Mouse (Mus musculus): ENCODE data around the gene Upf1. TPM values are rescaled to one million over a fixed set of nuclear protein-coding genes. Genes with fewer than 3 reads are reported as not detected.
A peak's percentile ranks its signal among the peaks of the same experiment; 100 is the strongest.

The Upf1 gene
- polyA plus RNA-seq, 1 experiment from 2014 or later: 32.8 TPM

DNA sequence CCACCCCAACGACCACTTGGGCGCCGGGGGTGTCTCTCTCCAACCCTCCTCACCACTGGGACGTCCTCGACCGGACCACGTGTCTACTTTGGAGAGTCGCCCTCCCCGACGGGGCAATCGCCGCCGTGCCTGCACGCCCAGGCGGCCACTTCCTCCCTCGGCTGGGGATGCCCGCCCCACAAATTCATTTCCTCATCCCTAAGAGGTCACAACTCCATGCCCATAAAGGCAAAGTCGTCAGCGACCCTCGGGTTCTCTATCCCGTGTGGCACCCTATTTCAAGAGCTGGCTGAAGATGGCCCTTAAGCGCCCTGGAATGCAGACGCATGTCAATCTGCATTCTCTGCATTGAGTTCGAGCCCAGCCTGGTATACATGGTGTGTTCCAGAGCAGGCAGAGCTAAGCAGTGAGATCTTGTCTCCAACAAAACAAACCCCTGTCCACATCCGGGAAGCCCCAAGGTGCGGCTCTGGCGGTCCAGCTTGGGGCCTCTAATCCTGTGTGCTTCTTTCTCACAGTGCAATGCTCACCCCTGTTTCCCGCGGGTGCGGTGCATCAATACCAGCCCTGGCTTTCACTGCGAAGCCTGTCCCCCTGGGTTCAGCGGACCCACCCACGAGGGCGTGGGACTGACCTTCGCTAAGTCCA, 22.3 kb upstream of the Upf1 start:
- H3K4me3 ChIP-seq: peak overlapping the region; percentile 33
- 6% methylated on average over 35 of the region's 35 CpGs for WGBS
- peaks cover 17% of the 10 kb centered on the region for H3K4me1 ChIP-seq
- H3K9ac ChIP-seq (replicated peaks): no peak overlapping the region
- ATAC-seq (ENCODE audit: low FRiP score, low read depth): no peak
- no peaks in the 10 kb centered on the region for H3K9me3 ChIP-seq
- no peak overlapping the region for H3K4me2 ChIP-seq (replicated peaks)
- peaks cover 98% of the 10 kb centered on the region for H3K27me3 ChIP-seq
- H3K36me3 ChIP-seq: no peaks in the 10 kb centered on the region
- no peak overlapping the region for H3K27ac ChIP-seq (replicated peaks)

- no peaks in the 10 kb centered on the region for H3K9me3 ChIP-seq
- WGBS: 2% methylated on average over 52 of the region's 53 CpGs
- ATAC-seq (ENCODE audit: low FRiP score, low read depth): peak; percentile 58
- no peak overlapping the region; the same call in 1 of the 2 replicates for H3K9ac ChIP-seq (replicated peaks)
- H3K4me1 ChIP-seq: peaks cover 17% of the 10 kb centered on the region
- H3K4me3 ChIP-seq: peak overlapping the region; percentile 33
- H3K36me3 ChIP-seq: no peaks in the 10 kb centered on the region
- H3K4me2 ChIP-seq (replicated peaks): peak overlapping the region; percentile 51
- peaks cover 90% of the 10 kb centered on the region for H3K27me3 ChIP-seq
- no peak overlapping the region for H3K27ac ChIP-seq (replicated peaks)
Observed at GRCm38 (mm10) chr8:70374318-70374927, 21.3 kb upstream of the Upf1 start.

GRCm38 (mm10) chr8:70373397-70374317, 20.6 kb upstream of the Upf1 start, which contains the start of gene Comp:
Gene Comp (plus strand): TSS chr8:70373558.
- no peak within 1 kb of the TSS for H3K27ac ChIP-seq (replicated peaks)
- peaks cover 17% of the 10 kb centered on the region for H3K4me1 ChIP-seq
- H3K9me3 ChIP-seq: no peaks in the 10 kb centered on the region
- H3K36me3 ChIP-seq: no peaks in the 10 kb centered on the region
- 3% methylated on average over 47 of the region's 47 CpGs for WGBS
- no peak within 1 kb of the TSS for H3K9ac ChIP-seq (replicated peaks)
- peak within 1 kb of the TSS; percentile 33 for H3K4me3 ChIP-seq
- peak within 1 kb of the TSS; percentile 51 for H3K4me2 ChIP-seq (replicated peaks)
- no peak for ATAC-seq (ENCODE audit: low FRiP score, low read depth)
- peaks cover 82% of the 10 kb centered on the region for H3K27me3 ChIP-seq

DNA sequence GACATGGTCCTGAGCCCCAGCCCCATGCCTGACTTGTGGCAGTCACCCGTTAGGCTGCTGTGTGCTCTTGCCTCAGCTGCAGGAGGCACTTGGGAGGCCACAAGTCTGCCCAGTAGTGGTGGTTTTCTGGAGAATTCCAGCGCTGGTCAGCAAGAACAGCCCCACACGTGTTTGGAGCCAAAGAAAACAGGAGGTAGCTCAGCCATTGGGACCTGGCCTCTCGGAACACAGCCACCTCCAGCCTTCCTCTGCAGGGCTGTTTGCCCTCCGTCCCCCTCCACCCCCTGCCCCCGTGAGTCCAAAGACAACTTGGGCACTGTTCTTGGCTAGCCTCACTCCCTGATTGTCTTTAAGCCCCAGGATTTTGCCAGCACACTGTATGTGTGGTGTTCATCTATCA, 18.9 kb upstream of the Upf1 start:
- Histone ChIP-seq H3K9ac (replicated peaks) (no peak overlapping the region), H3K27ac (replicated peaks) (no peak overlapping the region), H3K9me3 (no peaks in the 10 kb centered on the region), H3K4me2 (replicated peaks) (no peak overlapping the region), H3K4me3 (no peak overlapping the region), H3K36me3 (no peaks in the 10 kb centered on the region), H3K4me1 (peaks cover 17% of the 10 kb centered on the region), H3K27me3 (peaks cover 71% of the 10 kb centered on the region)
- 38% methylated on average over 6 of the region's 6 CpGs for WGBS
- no peak for ATAC-seq (ENCODE audit: low FRiP score, low read depth)

DNA sequence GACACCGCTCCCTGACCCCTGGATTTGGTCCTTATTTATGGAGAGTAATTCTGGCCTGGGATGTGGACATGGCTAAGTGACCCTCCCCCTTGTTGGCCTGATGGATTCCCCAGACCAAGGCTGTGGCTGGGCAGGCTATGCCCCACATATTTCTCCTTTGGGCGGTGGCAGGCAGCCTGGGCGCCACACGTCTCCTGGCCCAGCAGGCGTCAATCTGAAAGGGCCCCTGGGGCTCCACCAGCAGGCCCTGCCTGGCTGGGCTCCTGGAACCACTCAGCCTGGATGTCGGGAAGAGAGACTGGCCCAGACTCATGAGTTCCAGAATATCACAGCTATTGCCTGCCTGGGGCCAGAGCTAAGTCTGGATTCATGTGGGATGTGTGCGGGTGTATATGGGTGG, 17.4 kb upstream of the Upf1 start:
- no peaks in the 10 kb centered on the region for H3K9me3 ChIP-seq
- H3K27me3 ChIP-seq: peaks cover 65% of the 10 kb centered on the region
- ATAC-seq (ENCODE audit: low FRiP score, low read depth): no peak
- H3K27ac ChIP-seq (replicated peaks): no peak overlapping the region
- no peak overlapping the region for H3K9ac ChIP-seq (replicated peaks)
- no peaks in the 10 kb centered on the region for H3K36me3 ChIP-seq
- H3K4me1 ChIP-seq: peaks cover 17% of the 10 kb centered on the region
- no peak overlapping the region for H3K4me2 ChIP-seq (replicated peaks)
- H3K4me3 ChIP-seq: no peak overlapping the region
- WGBS: 77% methylated on average over 7 of the region's 7 CpGs

GRCm38 (mm10) chr8:70366588-70366987, 13.5 kb upstream of the Upf1 start:
- WGBS: 71% methylated on average over 5 of the region's 5 CpGs
- Histone ChIP-seq H3K9ac (replicated peaks) (no peak overlapping the region), H3K9me3 (no peaks in the 10 kb centered on the region), H3K27me3 (peaks cover 26% of the 10 kb centered on the region), H3K4me1 (no peaks in the 10 kb centered on the region), H3K27ac (replicated peaks) (no peak overlapping the region), H3K4me3 (no peak overlapping the region), H3K36me3 (no peaks in the 10 kb centered on the region), H3K4me2 (replicated peaks) (no peak overlapping the region)
- no peak for ATAC-seq (ENCODE audit: low FRiP score, low read depth)

DNA sequence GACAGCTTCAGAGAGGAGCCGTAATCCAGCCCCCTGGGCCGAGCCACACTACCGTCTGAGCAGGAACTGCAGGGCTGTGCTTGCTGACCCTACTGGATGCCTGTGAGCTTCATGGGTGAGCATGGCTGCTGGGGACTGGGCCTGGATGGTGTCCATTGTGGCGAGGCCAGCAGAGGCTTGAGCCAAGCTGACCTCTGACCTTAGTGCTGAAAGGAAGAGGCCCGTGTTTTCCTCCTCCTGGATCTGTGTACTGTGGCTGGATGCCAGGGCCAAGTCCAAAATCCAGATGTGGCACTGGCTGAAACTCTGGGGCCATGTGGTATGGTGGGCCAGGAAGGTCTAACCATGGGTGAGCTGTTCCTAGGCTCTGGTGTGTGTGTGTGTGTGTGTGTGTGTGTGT, 11.0 kb upstream of the Upf1 start:
- H3K27ac ChIP-seq (replicated peaks): no peak overlapping the region

GRCm38 (mm10) chr8:70361484-70362032, 8.5 kb upstream of the Upf1 start:
- WGBS: 74% methylated on average over 10 of the region's 10 CpGs

More for the DNA sequence above, 11.0 kb upstream of the Upf1 start:
- Histone ChIP-seq H3K4me2 (replicated peaks) (no peak overlapping the region), H3K9ac (replicated peaks) (no peak overlapping the region), H3K36me3 (no peaks in the 10 kb centered on the region), H3K9me3 (no peaks in the 10 kb centered on the region), H3K27me3 (peaks cover 15% of the 10 kb centered on the region), H3K4me1 (no peaks in the 10 kb centered on the region), H3K4me3 (no peak overlapping the region)
- WGBS: 31% methylated on average over 5 of the region's 5 CpGs
- ATAC-seq (ENCODE audit: low FRiP score, low read depth): no peak

GRCm38 (mm10) chr8:70360769-70361168, 7.7 kb upstream of the Upf1 start:
- ATAC-seq (ENCODE audit: low FRiP score, low read depth): no peak
- H3K9ac ChIP-seq (replicated peaks): no peak overlapping the region
- H3K9me3 ChIP-seq: no peaks in the 10 kb centered on the region
- no peak overlapping the region for H3K4me3 ChIP-seq
- H3K4me1 ChIP-seq: no peaks in the 10 kb centered on the region
- H3K36me3 ChIP-seq: no peaks in the 10 kb centered on the region
- no peak overlapping the region for H3K27ac ChIP-seq (replicated peaks)
- 50% methylated on average over 4 of the region's 4 CpGs for WGBS
- peaks cover 6% of the 10 kb centered on the region for H3K27me3 ChIP-seq
- H3K4me2 ChIP-seq (replicated peaks): no peak overlapping the region

More at GRCm38 (mm10) chr8:70361484-70362032, 8.5 kb upstream of the Upf1 start:
- Histone ChIP-seq H3K36me3 (no peaks in the 10 kb centered on the region), H3K4me3 (no peak overlapping the region), H3K27ac (replicated peaks) (no peak overlapping the region), H3K4me1 (no peaks in the 10 kb centered on the region), H3K9ac (replicated peaks) (no peak overlapping the region), H3K4me2 (replicated peaks) (no peak overlapping the region), H3K27me3 (peaks cover 11% of the 10 kb centered on the region), H3K9me3 (no peaks in the 10 kb centered on the region)
- ATAC-seq (ENCODE audit: low FRiP score, low read depth): no peak

DNA sequence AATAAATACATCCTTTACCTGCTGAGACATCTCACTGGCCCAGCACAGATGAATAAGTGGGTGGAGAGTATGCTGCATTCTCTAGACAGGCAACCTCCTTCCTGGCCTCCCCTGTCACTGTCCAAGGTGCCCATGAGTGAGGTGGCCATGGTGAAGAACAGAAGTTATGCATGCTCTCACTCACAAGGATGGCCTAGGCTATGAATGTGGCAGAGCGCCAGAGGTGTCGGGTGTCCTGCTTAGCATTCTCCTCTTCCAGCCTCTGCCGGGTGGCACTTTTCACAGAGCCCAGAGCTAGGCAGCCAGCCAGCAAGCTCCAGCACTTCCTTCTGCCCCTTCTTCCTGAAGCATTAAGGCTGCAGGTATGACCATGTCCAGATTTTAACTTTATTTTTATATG, 6.3 kb upstream of the Upf1 start:
- Histone ChIP-seq H3K4me3 (no peak overlapping the region), H3K4me1 (no peaks in the 10 kb centered on the region), H3K27me3 (peaks cover 6% of the 10 kb centered on the region), H3K9me3 (no peaks in the 10 kb centered on the region), H3K36me3 (no peaks in the 10 kb centered on the region), H3K4me2 (replicated peaks) (no peak overlapping the region), H3K27ac (replicated peaks) (no peak overlapping the region), H3K9ac (replicated peaks) (no peak overlapping the region)
- 67% methylated on average over 3 of the region's 3 CpGs for WGBS
- no peak for ATAC-seq (ENCODE audit: low FRiP score, low read depth)

DNA sequence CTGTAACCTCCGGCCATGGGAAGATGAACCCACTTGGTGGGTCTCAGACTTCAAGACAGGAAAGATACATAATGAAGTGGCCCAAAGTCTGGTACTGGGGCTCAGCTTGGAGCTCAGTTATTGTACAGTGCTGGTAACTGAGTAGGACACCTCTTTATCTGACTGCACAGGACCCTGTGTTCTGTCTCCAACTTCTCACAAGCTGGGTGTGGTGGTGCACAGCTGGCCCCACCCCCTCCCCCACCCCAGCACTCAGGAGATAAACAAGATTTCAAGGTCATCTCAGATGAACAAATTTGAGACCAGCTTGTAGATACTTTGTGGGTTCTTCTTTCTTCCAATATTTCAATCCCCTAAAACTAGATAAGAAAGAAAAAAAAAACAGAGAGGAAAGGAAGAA, 3.0 kb upstream of the Upf1 start:
- no peak for ATAC-seq (ENCODE audit: low FRiP score, low read depth)
- H3K9me3 ChIP-seq: no peaks in the 10 kb centered on the region
- H3K36me3 ChIP-seq: no peaks in the 10 kb centered on the region
- no peak overlapping the region for H3K27ac ChIP-seq (replicated peaks)
- no peak overlapping the region for H3K4me3 ChIP-seq
- peaks cover 19% of the 10 kb centered on the region for H3K4me1 ChIP-seq
- H3K4me2 ChIP-seq (replicated peaks): no peak overlapping the region
- 84% methylated on average over 1 of the region's 1 CpGs for WGBS
- peaks cover 6% of the 10 kb centered on the region; the same call in 1 of the 2 replicates for H3K27me3 ChIP-seq
- no peak overlapping the region for H3K9ac ChIP-seq (replicated peaks)

All from midbrain, embryonic 12.5 days (tissue).